Mouse (Mus musculus): ENCODE measurements at regions not wholly inside any gene's neighbourhood (a gene's known extent, or its start where the extent isn't known, plus 50 kb on each side); places are given as distances from the start of the nearest gene placed in this dataset.

- TF ChIP-seq CTCF (IDR thresholded peaks at IDR 0.05; ENCODE audit: low read depth): no peak
- TF ChIP-seq EP300 (IDR thresholded peaks at IDR 0.05; ENCODE audit: low read depth): no peak
Measured at GRCm38 (mm10) chr16:65315052-65315451, 205.3 kb upstream of the Pou1f1 start.

Data from liver, embryonic 14.5 days (tissue).